Mouse (Mus musculus) midbrain, embryonic 11.5 days (tissue): ENCODE data around the gene Fam178b. TPM values are rescaled to one million over a fixed set of nuclear protein-coding genes. Genes with fewer than 3 reads are reported as not detected.
A peak's percentile ranks its signal among the peaks of the same experiment; 100 is the strongest.
"Not testable (repeated sequence)": the region's sequence is repeated elsewhere in the genome, so short reads cannot be mapped to it uniquely, and the experiment has no call there.

Source experiments
- ATAC-seq: fragments of 200-750 bp; cut with Nextera tagmentation; 2 replicates; pipeline ENCODE4 v1.8.0; 2017; ENCODE audit warnings: moderate TSS enrichment, moderate library complexity; ENCODE audit not compliant: low FRiP score
- DNase-seq: peaks from one replicate; pipeline ENCODE4 v3.0.0; 2015; ENCODE audit warnings: low spot score; ENCODE audit errors: missing footprints
- H3K27ac ChIP-seq: fragments of 300-500 bp; sonication (generic); 2 replicates; pipeline ENCODE4 v1.5.1; 2014; ENCODE audit warnings: low read depth, low read length
- H3K27me3 ChIP-seq: fragments of 300-500 bp; sonication (generic); 2 replicates; pipeline ENCODE4 v1.6.1; 2014; ENCODE audit warnings: mild to moderate bottlenecking, low read length, moderate library complexity, mixed read lengths; ENCODE audit not compliant: control insufficient read depth, insufficient read depth
- H3K36me3 ChIP-seq: fragments of 300-500 bp; sonication (generic); 2 replicates; pipeline ENCODE4 v1.6.1; 2014; ENCODE audit warnings: mild to moderate bottlenecking, low read length, moderate library complexity, mixed read lengths; ENCODE audit not compliant: control insufficient read depth, insufficient read depth
- H3K4me1 ChIP-seq: fragments of 300-500 bp; sonication (generic); 2 replicates; pipeline ENCODE4 v1.6.1; 2014; ENCODE audit warnings: low read length; ENCODE audit not compliant: control insufficient read depth, insufficient read depth
- H3K4me2 ChIP-seq: fragments of 300-500 bp; sonication (generic); 2 replicates; pipeline ENCODE4 v1.6.1; 2014; ENCODE audit warnings: mild to moderate bottlenecking, moderate library complexity
- H3K4me3 ChIP-seq: fragments of 300-500 bp; sonication (generic); 2 replicates; pipeline ENCODE4 v1.5.1; 2014; ENCODE audit warnings: low read depth, low read length
- H3K9ac ChIP-seq: fragments of 300-500 bp; sonication (generic); 2 replicates; pipeline ENCODE4 v1.6.1; 2014; ENCODE audit warnings: low read length
- H3K9me3 ChIP-seq: fragments of 300-500 bp; sonication (generic); 2 replicates; pipeline ENCODE4 v1.6.1; 2016; ENCODE audit warnings: low read length; ENCODE audit not compliant: control insufficient read depth
- WGBS: fragments of 180-500 bp; shearing (Covaris S2); extraction: QIAGEN DNeasy Blood & Tissue Kit; methylation state at CpG from one replicate; pipeline ENCODE4 v1.1.7; 2014; 5-methylcytosine and 5-hydroxymethylcytosine counted together
- polyA plus RNA-seq: library from polyadenylated mRNA; unstranded; fragments of >200 nt; fragmentation: Nextera tagmentation; extraction: Ambion mirVana; gene quantifications from 2 replicates; pipeline ENCODE4 v1.2.1, GENCODE M21; 2014

Gene Fam178b
- polyA plus RNA-seq, 1 experiment from 2014 or later, result 0.16 TPM

DNA sequence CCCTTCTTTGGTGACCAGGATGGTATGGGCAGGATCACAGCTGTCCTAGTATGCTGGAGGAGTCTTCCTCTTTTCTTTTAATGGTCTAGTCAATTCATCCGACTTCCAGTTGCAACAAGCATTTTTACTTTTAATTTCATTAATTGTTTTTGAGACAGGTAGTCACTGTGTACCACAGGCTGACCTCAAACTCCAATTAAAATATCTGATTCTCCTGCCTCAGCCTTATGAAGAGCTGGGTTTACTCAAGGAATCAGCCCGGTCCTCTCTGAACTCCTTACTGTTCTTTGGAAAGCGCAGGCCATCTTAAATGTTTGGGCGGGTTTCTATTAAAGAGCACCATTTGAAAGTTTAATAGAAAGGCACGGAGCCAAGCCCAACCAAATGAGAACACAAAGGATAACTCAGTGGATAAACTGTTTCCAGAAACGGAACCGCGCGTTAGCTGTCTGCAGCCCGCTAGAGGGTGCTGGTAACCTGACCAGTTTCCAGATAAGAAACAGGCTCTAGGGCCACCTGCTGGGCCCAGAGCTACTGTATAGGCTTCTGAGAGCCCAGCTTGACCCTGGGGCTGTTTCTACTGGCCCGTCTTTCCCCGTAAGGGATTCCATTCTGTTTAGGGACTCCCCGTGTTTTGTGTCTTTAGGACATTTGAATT lies 956 bp upstream of the Fam178b start:
- WGBS, result 15% methylated on average over 13 of the region's 13 CpGs
- peak; percentile 73; the same call in 1 of the 2 replicates for ATAC-seq
- no peak overlapping the region for H3K27ac ChIP-seq

GRCm38 (mm10) chr1:36680893-36681292 lies 2.1 kb downstream of the Fam178b start:
- Histone ChIP-seq H3K4me3 (no peak overlapping the region), H3K27ac (no peak overlapping the region), H3K9ac (no peak overlapping the region), H3K4me1 (peaks cover 2% of the 10 kb centered on the region; the same call in 1 of the 2 replicates), H3K4me2 (no peak overlapping the region), H3K27me3 (no peaks in the 10 kb centered on the region), H3K9me3 (no peaks in the 10 kb centered on the region), H3K36me3 (no peaks in the 10 kb centered on the region)
- DNase-seq, result no peak
- 30% methylated on average over 7 of the region's 7 CpGs for WGBS
- ATAC-seq, result no peak

More for the DNA sequence above, 956 bp upstream of the Fam178b start:
- Histone ChIP-seq H3K9me3 (no peaks in the 10 kb centered on the region), H3K36me3 (no peaks in the 10 kb centered on the region), H3K4me2 (no peak overlapping the region), H3K4me3 (no peak overlapping the region), H3K27me3 (no peaks in the 10 kb centered on the region), H3K9ac (0 out of 2 replicates have a peak overlapping the region, but pooled peaks have one; percentile 33), H3K4me1 (peaks cover 2% of the 10 kb centered on the region; the same call in 1 of the 2 replicates)
- DNase-seq, result peak; percentile 93

- Histone ChIP-seq H3K27ac (no peak overlapping the region), H3K4me3 (no peak overlapping the region), H3K36me3 (no peaks in the 10 kb centered on the region), H3K27me3 (no peaks in the 10 kb centered on the region), H3K9me3 (no peaks in the 10 kb centered on the region), H3K4me1 (no peaks in the 10 kb centered on the region), H3K9ac (no peak overlapping the region), H3K4me2 (no peak overlapping the region)
- DNase-seq, result no peak
- ATAC-seq, result no peak
- WGBS, result 50% methylated on average over 3 of the region's 3 CpGs
Measured at GRCm38 (mm10) chr1:36674936-36675335, 8.0 kb downstream of the Fam178b start.

DNA sequence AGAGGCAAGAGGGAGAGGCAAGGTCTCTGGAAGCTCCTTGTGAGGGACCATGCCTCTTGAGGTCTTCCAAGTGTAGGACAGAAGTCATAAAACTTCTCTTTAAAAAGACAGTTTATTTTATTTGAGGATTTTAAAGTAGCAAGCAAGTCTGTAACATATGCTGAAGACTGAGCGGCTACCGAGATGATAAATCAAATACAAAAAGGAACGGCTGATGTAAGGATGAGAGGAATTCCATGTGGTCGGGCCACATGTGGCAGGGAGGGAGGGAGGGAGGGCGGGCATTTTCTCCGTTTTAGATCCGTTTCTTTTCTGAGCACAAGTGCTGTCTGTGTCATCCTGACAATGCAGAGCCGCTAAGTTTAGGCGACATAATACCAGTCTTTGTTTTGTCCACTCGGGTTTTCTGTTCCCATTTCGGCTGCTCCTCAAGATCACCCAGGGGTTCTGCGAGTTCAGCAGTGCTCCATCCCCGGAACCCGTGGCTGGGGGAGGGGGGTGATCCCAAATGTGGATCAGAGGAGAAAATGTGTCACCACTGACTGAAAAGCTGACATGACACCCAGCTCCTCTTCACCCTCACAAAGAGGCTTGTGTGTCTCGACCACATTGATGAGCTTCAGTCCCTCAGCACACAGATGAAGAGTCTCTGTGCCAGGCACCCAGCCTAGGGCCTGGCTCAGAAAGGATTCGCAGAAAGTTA lies 10.2 kb downstream of the Fam178b start:
- no peak for DNase-seq
- Histone ChIP-seq H3K4me2 (no peak overlapping the region), H3K4me1 (no peaks in the 10 kb centered on the region), H3K4me3 (no peak overlapping the region), H3K27ac (no peak overlapping the region), H3K9ac (no peak overlapping the region), H3K36me3 (no peaks in the 10 kb centered on the region), H3K9me3 (no peaks in the 10 kb centered on the region), H3K27me3 (no peaks in the 10 kb centered on the region)
- 55% methylated on average over 16 of the region's 16 CpGs for WGBS
- ATAC-seq, result no peak

GRCm38 (mm10) chr1:36671260-36671659 lies 11.7 kb downstream of the Fam178b start:
- Histone ChIP-seq H3K27me3 (no peaks in the 10 kb centered on the region), H3K4me2 (no peak overlapping the region), H3K9me3 (no peaks in the 10 kb centered on the region), H3K4me3 (no peak overlapping the region), H3K27ac (no peak overlapping the region), H3K9ac (no peak overlapping the region), H3K4me1 (no peaks in the 10 kb centered on the region), H3K36me3 (no peaks in the 10 kb centered on the region)
- no peak for DNase-seq
- no peak for ATAC-seq
- 89% methylated on average over 10 of the region's 10 CpGs for WGBS

GRCm38 (mm10) chr1:36670256-36670655 lies 12.7 kb downstream of the Fam178b start:
- no peaks in the 10 kb centered on the region for H3K27me3 ChIP-seq
- no peaks in the 10 kb centered on the region for H3K4me1 ChIP-seq
- H3K9me3 ChIP-seq, result no peaks in the 10 kb centered on the region
- ATAC-seq, result no peak
- H3K4me2 ChIP-seq, result no peak overlapping the region
- no peak overlapping the region for H3K4me3 ChIP-seq
- no peak overlapping the region for H3K9ac ChIP-seq
- 73% methylated on average over 4 of the region's 4 CpGs for WGBS
- H3K27ac ChIP-seq, result no peak overlapping the region
- no peaks in the 10 kb centered on the region for H3K36me3 ChIP-seq
- DNase-seq, result no peak

DNA sequence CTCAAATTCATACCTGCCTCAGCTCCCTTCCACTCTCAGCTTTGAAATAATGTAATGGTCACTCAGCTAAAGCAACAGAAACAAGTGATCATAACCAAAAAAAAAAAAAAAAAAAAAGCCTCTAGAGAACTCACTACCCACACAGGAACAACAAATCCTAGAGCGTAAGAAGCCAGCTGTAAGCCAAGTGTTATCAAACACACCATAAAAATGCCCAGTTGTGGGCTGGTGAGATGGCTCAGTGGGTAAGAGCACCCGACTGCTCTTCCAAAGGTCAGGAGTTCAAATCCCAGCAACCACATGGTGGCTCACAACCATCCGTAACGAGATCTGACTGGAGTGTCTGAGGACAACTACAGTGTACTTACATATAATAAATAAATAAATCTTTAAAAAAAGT lies 15.0 kb downstream of the Fam178b start:
- H3K27ac ChIP-seq, H3K27me3 ChIP-seq, DNase-seq, H3K36me3 ChIP-seq, H3K9me3 ChIP-seq, H3K4me2 ChIP-seq, H3K4me1 ChIP-seq, H3K9ac ChIP-seq, ATAC-seq, H3K4me3 ChIP-seq: not testable (repeated sequence)
- WGBS, result 75% methylated on average over 4 of the region's 4 CpGs

- WGBS, result 66% methylated on average over 4 of the region's 4 CpGs
- no peak overlapping the region for H3K27ac ChIP-seq
- H3K27me3 ChIP-seq, result no peaks in the 10 kb centered on the region
- no peak overlapping the region for H3K4me2 ChIP-seq
- DNase-seq (no peak), ATAC-seq (no peak)
- H3K9ac ChIP-seq, result no peak overlapping the region
- H3K9me3 ChIP-seq, result no peaks in the 10 kb centered on the region
- no peaks in the 10 kb centered on the region for H3K36me3 ChIP-seq
- H3K4me3 ChIP-seq, result no peak overlapping the region
- H3K4me1 ChIP-seq, result no peaks in the 10 kb centered on the region
Measured at GRCm38 (mm10) chr1:36665934-36666333, 17.0 kb downstream of the Fam178b start.

- Histone ChIP-seq H3K4me3 (no peak overlapping the region), H3K9ac (no peak overlapping the region)
Measured at GRCm38 (mm10) chr1:36665165-36665723, 17.7 kb downstream of the Fam178b start.

More at GRCm38 (mm10) chr1:36665165-36665723, 17.7 kb downstream of the Fam178b start:
- Histone ChIP-seq H3K4me2 (no peak overlapping the region), H3K36me3 (no peaks in the 10 kb centered on the region), H3K9me3 (no peaks in the 10 kb centered on the region), H3K27me3 (no peaks in the 10 kb centered on the region), H3K4me1 (no peaks in the 10 kb centered on the region), H3K27ac (no peak overlapping the region)
- DNase-seq (no peak), ATAC-seq (no peak)
- 65% methylated on average over 11 of the region's 11 CpGs for WGBS
